Mouse (Mus musculus) embryo, embryonic 9.5 days (tissue): ENCODE data around the gene Igf1r.
A peak's percentile ranks its signal among the peaks of the same experiment; 100 is the strongest.

Experiments used
- DNase-seq: peaks from one replicate; pipeline ENCODE4 v3.0.0-alpha.2; 2017; ENCODE audit errors: extremely low spot score

Gene Igf1r

DNA sequence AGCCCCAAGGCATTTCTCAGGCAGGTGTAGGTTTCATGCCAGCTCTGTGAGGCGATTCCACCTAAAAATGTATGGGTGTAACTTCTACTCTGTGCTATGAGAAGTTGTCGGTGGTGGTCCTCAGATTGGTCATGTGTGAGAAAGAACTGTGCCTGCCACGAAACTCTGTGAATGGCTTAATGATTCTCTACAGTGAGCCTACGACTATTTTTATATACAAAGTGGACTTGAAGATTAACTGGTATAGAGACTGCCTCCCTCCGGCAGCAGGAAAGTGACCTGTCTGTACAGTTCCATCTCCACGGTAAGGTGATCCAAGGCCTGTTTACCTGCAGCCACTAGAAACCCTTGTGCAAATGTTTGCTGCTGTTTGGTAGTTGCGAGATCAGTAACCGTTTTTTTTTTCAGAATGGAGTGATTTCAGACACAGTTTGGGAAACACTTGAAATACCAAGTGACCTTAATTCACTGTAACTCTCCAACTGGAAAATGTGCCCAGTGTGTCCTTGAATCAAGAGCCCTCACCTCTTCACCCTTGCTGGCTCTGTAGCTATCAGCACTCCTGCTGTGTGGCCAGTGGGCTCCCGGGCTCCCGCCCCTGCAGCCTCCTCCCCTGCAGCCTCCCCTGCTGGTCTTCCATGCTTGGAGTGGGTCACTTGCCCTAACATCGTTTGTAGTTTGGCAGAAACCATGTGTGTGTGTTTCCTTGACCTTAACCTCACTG, 127.7 kb downstream of the Igf1r start:
- no peak for DNase-seq

DNA sequence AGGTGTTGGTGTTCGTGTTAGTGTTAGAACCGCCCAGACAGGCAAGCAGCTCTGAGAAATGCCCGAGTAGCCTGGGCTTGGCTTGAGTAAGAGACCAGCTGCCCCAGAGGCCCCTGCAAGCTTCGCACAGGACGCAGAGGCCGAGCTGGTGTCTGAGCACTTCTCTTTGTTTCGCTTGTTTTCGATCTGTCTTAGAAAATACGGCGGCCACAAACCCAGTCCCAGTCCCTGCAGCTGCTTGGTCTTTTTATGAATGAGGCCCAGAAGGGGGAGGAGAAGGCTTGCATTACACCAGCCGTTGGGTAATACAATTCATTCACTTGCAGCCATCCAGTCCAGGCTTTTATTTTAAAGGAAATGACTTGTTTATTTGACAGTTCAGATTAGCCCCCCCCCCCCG, 132.7 kb downstream of the Igf1r start:
- DNase-seq: peak; percentile 72

DNA sequence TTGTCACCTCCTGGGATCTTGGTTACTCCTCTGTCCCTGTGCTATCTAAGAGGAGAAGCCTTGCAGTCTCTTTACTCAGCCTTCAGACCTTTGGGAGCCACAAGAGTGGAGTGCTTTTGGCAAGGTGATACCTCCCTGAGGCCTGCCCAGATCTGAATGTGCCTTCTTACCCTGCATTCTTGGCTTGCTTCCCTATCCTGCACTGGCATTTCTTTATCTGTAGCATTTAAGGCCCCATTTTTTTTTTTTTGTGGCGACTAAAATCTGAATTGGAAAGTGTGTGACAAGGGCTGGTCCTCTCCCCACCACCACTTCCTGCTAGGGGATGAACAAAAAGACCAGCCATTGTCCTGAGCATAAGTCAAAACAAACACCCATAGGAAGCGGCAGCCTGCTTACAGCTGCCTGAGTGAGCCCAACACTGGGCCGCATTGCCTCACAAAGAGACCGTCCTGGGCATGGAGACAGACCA, 133.3 kb downstream of the Igf1r start:
- peak; percentile 29 for DNase-seq

DNA sequence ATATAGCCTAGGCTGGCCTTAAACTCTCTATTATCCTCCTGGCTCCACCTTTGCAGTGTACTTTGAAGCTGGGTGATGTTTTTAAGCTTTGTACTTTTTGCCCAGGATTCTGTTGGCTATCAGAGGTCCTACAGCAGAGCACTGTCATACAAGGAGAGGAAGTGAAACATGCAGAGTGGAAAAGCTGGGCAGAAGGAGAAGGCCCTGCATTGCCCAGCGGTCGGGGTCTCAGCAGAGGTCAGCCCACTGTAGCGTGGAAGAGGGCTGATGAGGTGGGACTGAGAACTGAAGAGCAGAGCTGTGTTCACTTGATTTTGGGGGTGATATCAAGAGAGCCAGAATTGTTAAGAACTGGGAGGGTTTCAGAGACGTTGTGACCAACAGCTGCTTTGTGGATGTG, 134.9 kb downstream of the Igf1r start:
- DNase-seq: no peak

DNA sequence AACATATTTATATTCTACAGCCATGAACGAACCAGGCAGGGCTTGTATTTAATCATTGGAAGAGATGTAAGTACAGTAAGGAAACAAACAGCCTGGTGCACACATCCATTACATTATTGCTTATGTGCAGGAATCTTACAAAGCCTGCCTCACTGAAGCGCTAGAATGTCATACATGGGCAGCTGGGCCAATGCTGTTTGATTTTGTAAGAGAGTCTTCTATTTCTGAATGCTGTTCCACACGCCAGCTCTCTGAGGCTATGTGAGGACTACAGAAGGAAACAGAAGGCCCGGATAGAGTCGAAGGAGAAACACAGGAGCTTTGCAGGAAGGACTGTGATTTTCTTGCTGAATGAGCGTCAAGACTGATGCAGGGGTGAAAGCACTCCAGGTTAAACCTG, 136.2 kb downstream of the Igf1r start:
- no peak for DNase-seq

DNA sequence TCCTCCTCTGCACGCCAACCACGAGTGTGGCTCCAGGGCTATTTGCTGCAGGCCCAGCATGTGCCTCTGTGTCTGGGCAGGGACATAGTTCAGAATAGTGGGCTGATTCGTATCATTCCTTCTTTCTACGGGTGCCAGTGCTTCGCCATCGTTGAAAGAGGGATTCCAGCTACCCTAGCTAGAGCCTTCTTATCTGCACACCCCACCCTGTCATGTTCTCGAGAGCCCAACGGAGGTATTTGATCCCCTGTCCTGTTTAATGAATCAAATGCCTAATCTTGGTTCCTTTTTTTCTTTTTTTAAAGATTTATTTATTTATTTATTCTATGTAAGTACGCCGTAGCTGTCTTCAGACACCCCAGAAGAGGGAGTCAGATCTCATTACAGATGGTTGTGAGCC, 137.1 kb downstream of the Igf1r start:
- DNase-seq: no peak

DNA sequence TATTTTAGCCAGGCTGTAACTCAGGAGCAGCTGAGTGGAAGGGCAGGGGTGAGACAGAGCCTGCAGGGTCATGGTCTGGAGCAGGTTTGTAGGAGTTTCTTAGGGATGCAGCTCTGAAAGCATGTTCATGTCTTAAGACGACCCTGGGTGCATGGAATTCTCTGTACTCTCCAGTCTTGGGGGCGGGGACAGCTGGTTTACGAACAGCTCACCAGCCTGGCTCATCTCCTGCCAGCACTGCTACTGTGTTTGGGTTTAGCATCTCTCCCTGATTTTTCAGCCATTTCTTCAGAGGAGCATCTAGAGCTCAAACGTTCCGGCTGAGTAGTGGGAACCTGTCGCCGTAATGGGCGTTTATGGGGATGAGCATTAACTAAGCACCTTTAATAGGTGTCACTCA, 137.9 kb downstream of the Igf1r start:
- no peak for DNase-seq

DNA sequence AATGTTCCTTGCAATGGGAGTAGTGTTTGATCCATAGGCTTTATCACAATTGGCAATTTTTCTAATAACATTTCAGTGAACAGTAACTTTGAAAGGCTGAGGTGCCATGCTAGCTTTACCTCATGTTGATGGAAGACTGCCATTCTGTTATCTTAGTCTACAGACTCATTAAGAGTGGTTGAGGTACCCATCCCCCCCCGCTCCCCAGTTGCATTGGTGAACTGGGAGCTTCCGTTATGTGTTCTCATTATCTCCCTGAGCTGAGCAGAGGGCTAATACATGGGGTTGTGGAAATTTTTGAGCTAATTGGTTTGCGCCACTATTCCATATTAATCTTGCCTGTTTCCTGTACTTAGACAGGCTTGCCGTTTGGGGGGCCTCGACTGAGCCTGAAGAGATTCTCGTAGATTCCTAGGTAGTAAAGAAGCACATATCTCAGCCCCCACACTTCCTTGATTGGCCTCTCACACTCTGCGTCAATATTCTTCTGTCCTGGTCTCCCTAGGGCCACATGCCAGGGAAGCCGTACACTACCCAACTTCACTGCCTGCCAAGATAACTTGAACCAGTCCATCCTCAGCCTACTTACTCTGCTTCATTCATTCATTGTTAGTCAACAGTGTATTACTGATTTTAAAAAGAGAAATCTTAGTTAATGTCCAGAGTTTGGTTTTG, 139.8 kb downstream of the Igf1r start:
- no peak for DNase-seq

DNA sequence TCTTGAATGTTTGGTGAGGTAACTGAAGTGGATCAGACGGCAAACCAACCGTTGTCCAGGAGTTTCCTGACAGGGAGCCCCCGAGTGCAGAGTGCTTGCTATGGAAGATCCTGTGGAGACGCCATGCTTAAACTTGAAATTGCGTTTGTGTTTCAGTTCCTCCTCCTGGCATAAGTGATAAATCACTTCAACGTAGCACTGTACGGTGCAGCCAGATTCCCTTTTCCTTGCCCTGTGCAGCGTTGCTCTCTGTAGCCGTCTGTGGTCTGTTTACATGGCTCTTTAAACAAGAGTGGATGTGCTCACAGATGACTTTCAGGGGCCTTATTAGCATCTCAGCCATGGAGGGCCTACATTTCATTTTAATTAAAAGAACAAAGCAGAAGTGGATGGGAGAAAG, 141.2 kb downstream of the Igf1r start:
- no peak for DNase-seq

DNA sequence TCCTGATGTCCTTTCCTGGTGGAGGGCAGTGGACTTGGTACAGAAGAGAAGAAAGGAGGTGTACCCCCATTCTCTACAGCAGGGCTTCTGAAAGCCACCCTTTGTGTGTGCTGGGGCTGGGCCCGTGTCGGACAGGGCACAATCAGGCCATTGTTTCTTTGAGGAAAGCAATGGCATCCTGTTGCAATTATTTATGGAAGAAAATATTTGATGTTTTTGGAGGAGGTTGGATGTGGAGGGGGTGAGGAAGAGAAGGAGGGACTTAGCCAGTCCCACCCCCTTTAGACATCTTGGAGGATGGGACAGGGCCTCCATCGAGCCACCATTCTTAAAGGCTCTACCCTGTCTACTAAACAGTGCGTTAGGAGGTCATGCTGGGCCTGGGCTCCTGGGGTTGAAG, 142.9 kb downstream of the Igf1r start:
- DNase-seq: no peak

DNA sequence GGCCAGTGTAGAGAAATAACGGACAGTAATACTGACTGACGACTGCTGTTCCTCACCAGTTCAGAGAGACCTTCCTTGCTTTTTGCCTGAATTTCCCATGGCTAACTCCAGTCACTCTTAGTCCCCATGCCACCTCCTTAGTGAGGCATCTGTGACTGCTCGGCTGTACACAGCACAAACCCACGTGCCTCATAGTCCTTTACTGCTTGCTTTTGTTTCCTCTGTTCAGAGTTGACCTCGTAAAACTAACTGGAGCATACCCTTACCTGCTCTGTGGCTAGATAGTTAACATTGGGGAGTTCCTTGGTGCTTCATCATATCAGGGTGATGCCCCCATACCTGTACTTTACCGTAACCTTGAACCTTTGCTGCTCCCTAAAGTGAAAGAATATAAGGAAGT, 143.8 kb downstream of the Igf1r start:
- no peak for DNase-seq

DNA sequence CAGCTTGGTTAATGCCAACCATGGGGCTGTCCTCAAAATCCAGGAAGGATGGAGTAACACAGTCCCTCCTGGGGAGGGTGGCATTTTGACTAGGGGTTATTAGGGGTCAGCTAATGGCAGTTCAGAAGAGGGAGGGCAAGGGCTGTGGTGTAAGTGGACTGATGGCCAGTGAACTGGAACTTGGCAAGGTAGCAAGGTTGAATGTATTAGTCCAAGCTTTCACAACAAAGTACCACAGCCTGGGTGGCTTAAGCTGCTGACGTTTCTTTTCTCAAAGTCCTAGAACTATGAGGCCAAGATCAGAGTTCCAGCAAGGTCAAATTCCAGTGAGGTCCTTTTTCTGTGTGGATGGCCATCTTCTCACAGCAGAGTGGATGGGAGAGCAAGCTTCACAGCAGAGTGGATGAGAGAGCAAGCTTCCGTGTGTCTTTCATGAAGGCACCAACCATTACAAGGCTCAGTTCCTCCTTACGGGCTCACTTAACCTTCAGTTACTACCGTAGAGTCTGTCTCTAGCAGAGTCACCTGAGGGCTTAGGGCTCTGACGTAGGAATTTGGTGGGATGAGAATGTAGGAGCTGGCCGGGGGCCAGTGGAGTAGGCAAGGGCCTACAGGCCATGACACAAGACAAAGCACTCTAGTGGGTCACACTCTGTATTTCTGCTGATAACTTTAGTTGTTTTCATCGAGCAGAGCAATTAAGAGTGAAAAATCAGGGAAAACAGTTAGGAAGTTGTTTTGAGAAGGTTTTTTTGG, 144.6 kb downstream of the Igf1r start:
- DNase-seq: no peak

DNA sequence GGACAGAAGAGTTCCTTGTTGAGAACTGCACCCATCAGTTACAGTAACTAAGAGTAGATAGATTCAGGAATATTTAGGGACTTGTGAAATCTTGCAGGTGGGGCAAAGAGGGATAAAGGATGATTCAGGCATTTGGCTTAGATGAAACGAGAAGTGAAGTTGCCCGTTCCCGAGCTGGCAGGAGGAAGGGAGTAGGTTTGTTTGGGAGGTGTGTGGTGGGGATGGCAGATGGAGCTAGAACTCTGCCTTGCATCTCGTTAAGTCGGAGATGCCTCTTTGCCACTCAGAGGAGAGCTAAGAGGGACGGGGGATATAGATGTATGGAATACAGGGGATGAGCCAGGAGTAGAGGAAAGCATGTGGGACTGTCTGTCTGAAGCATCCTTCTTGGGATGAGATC, 145.5 kb downstream of the Igf1r start:
- DNase-seq: no peak

DNA sequence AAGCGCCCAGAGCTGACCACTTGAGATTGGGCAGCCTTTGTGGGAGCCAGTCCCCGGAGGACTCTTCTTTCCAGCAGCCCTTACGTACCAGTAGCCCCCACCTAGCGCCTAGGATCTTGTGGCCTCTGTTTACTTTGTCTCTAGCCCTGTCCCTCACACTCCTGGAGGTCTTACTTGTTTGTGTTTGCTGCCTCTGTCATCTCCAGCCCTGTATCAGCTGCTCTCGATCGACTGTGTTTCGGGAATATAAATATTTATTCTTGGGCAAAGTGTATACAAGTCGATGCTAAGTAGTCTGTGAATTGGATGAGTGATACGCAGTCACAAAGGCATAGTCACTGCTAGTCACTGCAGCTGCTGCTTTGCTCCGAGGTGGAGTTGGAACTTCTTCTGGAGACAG, 147.8 kb downstream of the Igf1r start:
- no peak for DNase-seq

DNA sequence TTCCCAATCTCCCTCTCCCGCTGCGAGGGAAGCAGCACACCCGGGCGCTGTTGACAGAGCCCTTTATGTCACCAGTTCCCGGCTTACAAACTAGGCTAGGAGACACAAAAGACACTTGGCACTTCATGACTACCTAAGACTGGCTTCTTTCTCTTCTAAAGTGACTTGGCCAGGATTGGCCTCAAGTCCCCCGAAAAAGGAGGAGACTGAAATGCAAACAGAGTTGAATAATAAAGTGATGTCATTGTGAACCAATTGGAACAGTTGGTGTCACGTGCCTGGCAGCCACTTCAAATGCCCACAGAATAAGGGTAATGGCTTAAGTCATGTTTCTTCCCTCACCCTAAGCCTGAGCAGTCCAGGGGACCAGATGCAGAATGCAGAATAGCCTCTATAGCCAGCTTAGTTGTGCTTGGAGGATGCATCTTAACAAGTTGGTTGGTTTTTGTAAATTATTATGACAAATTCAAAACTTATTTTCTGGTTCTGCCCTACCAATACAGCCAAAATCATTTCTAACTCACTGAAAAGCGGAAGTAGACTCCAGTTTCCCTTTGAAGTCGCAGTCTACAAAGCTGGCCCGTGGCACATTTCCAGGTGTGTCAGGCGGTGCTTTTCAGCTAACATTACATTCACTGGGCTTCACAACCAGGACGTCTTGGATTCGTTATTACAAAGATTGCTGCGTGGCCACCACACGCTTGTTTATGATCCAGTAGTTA, 150.0 kb downstream of the Igf1r start:
- no peak for DNase-seq

DNA sequence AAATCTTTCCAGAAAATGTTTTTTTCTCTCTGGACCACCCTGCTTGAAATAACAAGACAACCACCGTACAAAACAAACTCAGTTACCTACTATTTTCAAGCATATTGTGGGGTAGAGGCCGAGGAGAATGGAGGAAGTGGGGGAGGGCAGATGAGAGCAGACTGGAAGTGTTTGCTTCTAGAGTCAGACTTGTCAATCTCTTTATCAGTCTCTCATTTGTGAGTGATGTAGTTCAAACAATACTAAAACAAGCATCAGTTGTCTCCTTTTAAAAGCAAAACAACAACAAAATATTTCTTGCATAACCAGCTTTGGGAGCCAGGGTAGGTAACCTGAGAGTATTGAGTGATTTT, 150.5 kb downstream of the Igf1r start:
- no peak for DNase-seq

DNA sequence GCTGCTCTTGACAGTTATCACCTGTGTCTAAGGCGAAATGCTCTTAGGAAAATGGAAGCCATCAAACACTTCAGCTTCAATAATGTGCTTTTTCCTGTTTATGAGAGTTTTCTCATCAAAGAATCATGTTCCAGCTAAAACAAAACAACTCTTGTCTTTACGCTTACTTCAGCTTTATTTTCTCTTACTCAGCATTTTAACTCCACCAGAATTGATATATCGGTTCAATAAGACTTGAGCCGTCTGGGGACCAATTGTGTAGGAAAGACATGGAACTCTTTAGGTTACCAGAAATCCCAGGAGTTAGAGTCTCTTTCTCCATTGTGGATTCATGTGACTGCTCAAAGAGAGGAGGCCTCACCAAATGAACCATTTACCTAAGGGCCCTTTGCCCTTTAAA, 158.9 kb downstream of the Igf1r start:
- no peak for DNase-seq

DNA sequence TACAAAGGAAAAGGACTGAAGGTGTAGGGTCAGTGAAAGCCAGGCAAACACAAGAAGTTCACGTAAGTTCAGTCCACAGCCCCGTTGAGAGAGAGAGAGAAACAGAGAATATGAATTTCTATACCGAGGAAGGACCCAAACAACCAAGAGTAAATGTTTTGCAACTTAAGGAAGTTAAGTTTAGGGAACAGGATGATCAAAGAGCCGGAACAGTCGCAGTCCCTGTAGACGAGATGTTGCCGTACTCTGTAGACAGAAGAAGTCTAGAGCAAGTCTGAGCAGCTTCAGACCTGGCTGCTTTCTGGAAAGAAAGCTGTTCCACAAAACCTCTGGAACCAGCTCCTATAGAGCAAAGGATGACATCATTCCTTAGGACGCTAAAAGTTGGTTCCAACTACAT, 160.0 kb downstream of the Igf1r start:
- DNase-seq: no peak

DNA sequence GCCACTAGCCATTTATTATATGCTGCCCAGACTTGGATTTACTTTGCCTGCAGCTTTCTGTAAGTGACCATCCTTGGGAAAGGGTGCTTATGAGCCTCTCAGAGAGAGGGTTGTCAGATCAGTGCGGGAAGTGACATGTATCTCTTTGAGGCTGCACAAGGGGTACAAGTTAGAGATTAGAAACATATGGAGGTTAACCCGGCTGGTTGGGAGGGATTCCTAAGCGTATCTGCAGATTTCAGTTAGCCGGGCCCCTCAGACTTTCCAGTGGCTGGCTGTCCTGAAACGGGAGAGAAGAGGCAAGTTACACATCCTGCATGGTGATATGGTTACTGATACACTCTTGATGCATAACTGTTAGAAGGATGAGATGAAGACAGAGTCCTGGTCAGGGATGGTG, 161.7 kb downstream of the Igf1r start:
- no peak for DNase-seq

DNA sequence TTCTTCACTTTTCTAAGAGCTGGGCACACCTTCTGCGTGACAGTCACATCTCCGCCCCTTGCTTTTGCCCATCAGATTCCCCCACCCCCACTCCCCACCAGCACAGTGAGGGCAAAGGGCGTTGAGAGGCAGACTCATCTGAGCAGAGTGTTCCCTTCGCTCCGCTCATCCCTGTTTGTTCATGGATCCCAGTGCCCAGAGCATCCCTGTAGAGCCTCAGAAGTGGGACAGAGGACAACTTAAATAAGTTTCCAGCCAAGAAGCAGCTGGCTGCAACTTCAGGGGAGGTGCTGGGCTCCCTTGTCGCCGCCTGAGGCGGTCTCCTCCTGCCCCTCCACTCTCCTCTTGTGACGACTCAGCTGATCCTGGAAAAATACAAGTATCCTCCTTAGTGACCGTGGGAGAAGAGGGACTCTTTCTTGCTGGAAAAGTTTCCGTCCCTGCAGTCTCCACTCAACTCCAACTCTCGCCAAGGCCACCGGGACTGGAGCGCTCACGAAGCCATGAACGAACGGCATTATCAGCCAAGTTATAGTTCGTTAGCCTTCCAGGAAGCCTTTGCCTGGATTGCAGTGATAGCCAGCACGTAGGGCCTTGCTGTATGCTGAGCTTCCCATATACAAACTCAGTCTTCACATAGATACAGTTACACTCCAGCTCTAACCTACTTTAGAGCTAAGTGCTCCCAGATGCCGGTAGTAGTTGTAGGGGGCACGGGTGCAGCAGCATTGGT, 162.5 kb downstream of the Igf1r start:
- no peak for DNase-seq

DNA sequence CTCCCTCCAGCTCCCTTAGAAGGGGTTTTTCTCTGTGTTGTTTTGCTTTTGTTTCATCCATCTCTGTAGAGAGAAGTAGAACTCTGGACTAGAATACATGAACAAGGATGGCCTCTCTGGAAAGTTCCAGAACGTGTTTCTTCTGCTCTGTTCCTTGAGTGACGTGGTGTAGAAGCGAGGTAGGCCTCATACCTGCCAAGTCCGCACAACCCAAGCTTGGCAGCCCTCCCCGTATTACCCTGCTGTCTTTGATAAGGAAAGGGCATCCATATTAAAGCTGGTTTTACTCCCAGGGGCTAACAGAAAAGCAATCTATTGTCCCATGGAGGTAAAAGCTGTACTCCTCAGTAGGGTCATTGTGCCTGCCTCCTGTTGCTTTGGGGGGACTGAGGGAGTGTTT, 164.9 kb downstream of the Igf1r start:
- DNase-seq: no peak

DNA sequence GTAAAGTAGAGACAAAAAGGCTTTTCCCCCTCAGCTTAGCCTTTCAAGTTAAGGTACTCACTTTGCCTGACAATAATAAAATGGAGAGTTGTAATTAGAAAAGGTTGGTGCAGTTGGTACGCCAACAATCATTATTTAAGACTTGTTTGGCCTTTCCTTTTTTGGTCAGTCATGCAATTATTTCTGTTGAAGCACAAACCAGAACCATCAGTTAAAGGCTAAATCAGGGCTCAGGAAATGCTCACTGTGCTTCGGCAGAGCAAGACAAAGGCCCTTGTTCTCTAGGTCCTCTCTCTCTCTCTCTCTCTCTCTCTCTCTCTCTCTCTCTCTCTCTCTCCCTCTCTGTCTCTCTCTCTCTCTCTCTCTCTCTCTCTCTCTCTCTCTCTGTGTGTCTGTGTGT, 165.4 kb downstream of the Igf1r start:
- no peak for DNase-seq
